Mouse (Mus musculus) stomach, postnatal 0 days (tissue): ENCODE results near the gene Srcap. TPM values are rescaled to one million over a fixed set of nuclear protein-coding genes. Genes with fewer than 3 reads are reported as not detected.
"Not testable (repeated sequence)": the region's sequence is repeated elsewhere in the genome, so short reads cannot be mapped to it uniquely, and the experiment has no call there.

ENCODE experiments used
- ATAC-seq: fragments of 200-750 bp; cut with Nextera tagmentation; 2 replicates; pipeline ENCODE4 v1.8.0; 2017; ENCODE audit not compliant: low FRiP score, low TSS enrichment
- DNase-seq: peaks from one replicate; pipeline ENCODE4 v3.0.0-alpha.2; 2016; ENCODE audit warnings: low spot score
- H3K27ac ChIP-seq: fragments of 300-500 bp; sonication (generic); replicated peaks from 2 replicates; pipeline ENCODE4 v1.5.1; 2014; ENCODE audit warnings: mild to moderate bottlenecking, control low read depth
- H3K27me3 ChIP-seq: fragments of 300-500 bp; sonication (generic); 2 replicates; pipeline ENCODE4 v1.6.1; 2014; ENCODE audit warnings: low read length; ENCODE audit not compliant: control insufficient read depth, insufficient read depth
- H3K36me3 ChIP-seq: fragments of 300-500 bp; sonication (generic); 2 replicates; pipeline ENCODE4 v1.6.1; 2014; ENCODE audit warnings: low read length, mixed read lengths; ENCODE audit not compliant: control insufficient read depth, insufficient read depth
- H3K4me1 ChIP-seq: fragments of 300-500 bp; sonication (generic); replicated peaks from 2 replicates; pipeline ENCODE4 v1.6.1; 2014; ENCODE audit warnings: antibody characterized with exemption; ENCODE audit not compliant: control insufficient read depth, insufficient read depth
- H3K4me2 ChIP-seq: fragments of 300-500 bp; sonication (generic); replicated peaks from 2 replicates; pipeline ENCODE4 v1.6.1; 2014; ENCODE audit warnings: low read depth, mild to moderate bottlenecking, control low read depth, moderate library complexity
- H3K4me3 ChIP-seq: fragments of 300-500 bp; sonication (generic); 2 replicates; pipeline ENCODE4 v1.5.1; 2014; ENCODE audit warnings: low read depth, low read length, control low read depth
- H3K9ac ChIP-seq: fragments of 300-500 bp; sonication (generic); 2 replicates; pipeline ENCODE4 v1.6.1; 2014; ENCODE audit warnings: mild to moderate bottlenecking, low read length, control low read depth, mixed read lengths
- H3K9me3 ChIP-seq: fragments of 300-500 bp; sonication (generic); 2 replicates; pipeline ENCODE4 v1.6.1; 2016; ENCODE audit warnings: low read length; ENCODE audit not compliant: control insufficient read depth
- CTCF ChIP-seq: IDR thresholded peaks from 2 replicates; pipeline ENCODE4 v1.5.1; 2016; ENCODE audit warnings: antibody characterized with exemption, low read depth, mild to moderate bottlenecking, moderate library complexity
- EP300 ChIP-seq: optimal IDR thresholded peaks from 2 replicates; pipeline ENCODE3; 2016; ENCODE audit warnings: antibody characterized with exemption
- WGBS: fragments of 180-500 bp; shearing (Covaris S2); extraction: QIAGEN DNeasy Blood & Tissue Kit; methylation state at CpG from one replicate; pipeline ENCODE4 v1.1.7; 2014; 5-methylcytosine and 5-hydroxymethylcytosine counted together
- polyA plus RNA-seq: library from polyadenylated mRNA; unstranded; fragments of >200 nt; fragmentation: Nextera tagmentation; extraction: Ambion mirVana; gene quantifications from 2 replicates; pipeline ENCODE4 v1.2.1, GENCODE M21; 2015

The Srcap gene
- polyA plus RNA-seq, 1 experiment from 2014 or later = 13.0 TPM

- H3K27ac ChIP-seq = no peak overlapping the region
- no peak overlapping the region for H3K9ac ChIP-seq
- ATAC-seq (peak; percentile 40; the same call in 1 of the 2 replicates), DNase-seq (no peak)
- no peak for TF ChIP-seq CTCF
- no peak for TF ChIP-seq EP300
- H3K4me2 ChIP-seq = no peak overlapping the region
- H3K9me3 ChIP-seq = no peaks in the 10 kb centered on the region
- H3K36me3 ChIP-seq = peaks cover 14% of the 10 kb centered on the region
- no peaks in the 10 kb centered on the region for H3K4me1 ChIP-seq
- no peaks in the 10 kb centered on the region for H3K27me3 ChIP-seq
- no peak overlapping the region for H3K4me3 ChIP-seq
Observed at GRCm38 (mm10) chr7:127494648-127495047, 17.1 kb upstream of the Srcap start.

GRCm38 (mm10) chr7:127497382-127497781, 14.4 kb upstream of the Srcap start:
- Histone ChIP-seq H3K36me3 (no peaks in the 10 kb centered on the region), H3K9me3 (no peaks in the 10 kb centered on the region), H3K27ac (no peak overlapping the region), H3K4me3 (no peak overlapping the region), H3K4me2 (no peak overlapping the region), H3K27me3 (no peaks in the 10 kb centered on the region), H3K4me1 (no peaks in the 10 kb centered on the region), H3K9ac (no peak overlapping the region)
- DNase-seq (no peak), ATAC-seq (no peak)
- TF ChIP-seq EP300 (no peak), CTCF (no peak)
- WGBS = 63% methylated on average over 2 of the region's 2 CpGs

GRCm38 (mm10) chr7:127498407-127498806, 13.4 kb upstream of the Srcap start:
- Histone ChIP-seq H3K27me3 (no peaks in the 10 kb centered on the region), H3K9ac (no peak overlapping the region), H3K27ac (no peak overlapping the region), H3K36me3 (no peaks in the 10 kb centered on the region), H3K9me3 (no peaks in the 10 kb centered on the region), H3K4me1 (no peaks in the 10 kb centered on the region), H3K4me3 (no peak overlapping the region), H3K4me2 (no peak overlapping the region)
- no peak for ATAC-seq
- TF ChIP-seq EP300 = no peak
- peak; percentile 73 for TF ChIP-seq CTCF
- peak; percentile 41 for DNase-seq
- WGBS = 49% methylated on average over 3 of the region's 3 CpGs

GRCm38 (mm10) chr7:127508291-127508690, 3.5 kb upstream of the Srcap start:
- H3K4me3 ChIP-seq = no peak overlapping the region
- DNase-seq (no peak), ATAC-seq (no peak)
- no peak overlapping the region for H3K4me2 ChIP-seq
- no peak overlapping the region for H3K27ac ChIP-seq
- H3K36me3 ChIP-seq = no peaks in the 10 kb centered on the region
- 95% methylated on average over 3 of the region's 3 CpGs for WGBS
- no peaks in the 10 kb centered on the region for H3K4me1 ChIP-seq
- TF ChIP-seq EP300 (no peak), CTCF (no peak)
- no peak overlapping the region for H3K9ac ChIP-seq
- H3K27me3 ChIP-seq = no peaks in the 10 kb centered on the region
- H3K9me3 ChIP-seq = no peaks in the 10 kb centered on the region

GRCm38 (mm10) chr7:127509830-127510229, 2.0 kb upstream of the Srcap start:
- H3K4me1 ChIP-seq, ATAC-seq, H3K36me3 ChIP-seq, H3K27me3 ChIP-seq, H3K4me3 ChIP-seq, H3K27ac ChIP-seq, H3K9me3 ChIP-seq, H3K9ac ChIP-seq, DNase-seq, H3K4me2 ChIP-seq: not testable (repeated sequence)
- WGBS = 79% methylated on average over 3 of the region's 4 CpGs

GRCm38 (mm10) chr7:127511241-127511640, 542 bp upstream of the Srcap start:
- 25% methylated on average over 8 of the region's 8 CpGs for WGBS
- Histone ChIP-seq H3K27ac (peak overlapping the region; percentile 98; the same call in 1 of the 2 replicates), H3K9me3 (no peaks in the 10 kb centered on the region), H3K4me2 (peak overlapping the region; percentile 64), H3K4me3 (peak overlapping the region; percentile 72), H3K27me3 (no peaks in the 10 kb centered on the region), H3K36me3 (peaks cover 4% of the 10 kb centered on the region; the same call in 1 of the 2 replicates), H3K9ac (peak overlapping the region; percentile 90; the same call in 1 of the 2 replicates), H3K4me1 (no peaks in the 10 kb centered on the region)
- ATAC-seq (no peak), DNase-seq (no peak)
- TF ChIP-seq CTCF (peak; percentile 54), EP300 (no peak)
